Mouse (Mus musculus) heart, embryonic 11.5 days (tissue): Measurements from ENCODE around the gene Skil. TPM values are rescaled to one million over a fixed set of nuclear protein-coding genes. Genes with fewer than 3 reads are reported as not detected.

Source experiments
- ATAC-seq: fragments of 200-750 bp; cut with Nextera tagmentation; replicated peaks from 2 replicates; pipeline ENCODE4 v1.8.0; 2017; ENCODE audit warnings: moderate library complexity; ENCODE audit not compliant: insufficient number of reproducible peaks, low FRiP score, low TSS enrichment
- H3K27ac ChIP-seq: fragments of 300-500 bp; sonication (generic); 2 replicates; pipeline ENCODE4 v1.5.1; 2014; ENCODE audit warnings: mild to moderate bottlenecking, low read depth, low read length
- H3K27me3 ChIP-seq: fragments of 300-500 bp; sonication (generic); 2 replicates; pipeline ENCODE4 v1.6.1; 2014; ENCODE audit warnings: mild to moderate bottlenecking, low read length, mixed read lengths; ENCODE audit not compliant: control insufficient read depth, insufficient read depth
- H3K36me3 ChIP-seq: fragments of 300-500 bp; sonication (generic); 2 replicates; pipeline ENCODE4 v1.6.1; 2014; ENCODE audit warnings: mild to moderate bottlenecking, low read length, moderate library complexity, mixed read lengths; ENCODE audit not compliant: control insufficient read depth, insufficient read depth
- H3K4me1 ChIP-seq: fragments of 300-500 bp; sonication (generic); 2 replicates; pipeline ENCODE4 v1.6.1; 2014; ENCODE audit warnings: low read length; ENCODE audit not compliant: control insufficient read depth, insufficient read depth
- H3K4me2 ChIP-seq: fragments of 300-500 bp; sonication (generic); 2 replicates; pipeline ENCODE4 v1.6.1; 2014; ENCODE audit warnings: mild to moderate bottlenecking, moderate library complexity
- H3K4me3 ChIP-seq: fragments of 300-500 bp; sonication (generic); 2 replicates; pipeline ENCODE4 v1.5.1; 2014; ENCODE audit warnings: low read depth, low read length
- H3K9ac ChIP-seq: fragments of 300-500 bp; sonication (generic); 2 replicates; pipeline ENCODE4 v1.6.1; 2014; ENCODE audit warnings: mild to moderate bottlenecking, low read depth, low read length, moderate library complexity
- H3K9me3 ChIP-seq: fragments of 300-500 bp; sonication (generic); replicated peaks from 2 replicates; pipeline ENCODE4 v1.6.1; 2016; ENCODE audit warnings: low read length; ENCODE audit not compliant: control insufficient read depth
- WGBS: fragments of 180-500 bp; shearing (Covaris S2); extraction: QIAGEN DNeasy Blood & Tissue Kit; methylation state at CpG from one replicate; pipeline ENCODE4 v1.1.7; 2014; ENCODE audit not compliant: insufficient replicate concordance; 5-methylcytosine and 5-hydroxymethylcytosine counted together
- polyA plus RNA-seq: library from polyadenylated mRNA; unstranded; fragments of >200 nt; fragmentation: Nextera tagmentation; extraction: Ambion mirVana; gene quantifications from 2 replicates; pipeline ENCODE4 v1.2.1, GENCODE M21; 2014

Gene Skil
- polyA plus RNA-seq, 1 experiment from 2014 or later: 32.4 TPM

GRCm38 (mm10) chr3:31077068-31077703 lies 17.7 kb upstream of the Skil start:
- no peak for ATAC-seq

DNA sequence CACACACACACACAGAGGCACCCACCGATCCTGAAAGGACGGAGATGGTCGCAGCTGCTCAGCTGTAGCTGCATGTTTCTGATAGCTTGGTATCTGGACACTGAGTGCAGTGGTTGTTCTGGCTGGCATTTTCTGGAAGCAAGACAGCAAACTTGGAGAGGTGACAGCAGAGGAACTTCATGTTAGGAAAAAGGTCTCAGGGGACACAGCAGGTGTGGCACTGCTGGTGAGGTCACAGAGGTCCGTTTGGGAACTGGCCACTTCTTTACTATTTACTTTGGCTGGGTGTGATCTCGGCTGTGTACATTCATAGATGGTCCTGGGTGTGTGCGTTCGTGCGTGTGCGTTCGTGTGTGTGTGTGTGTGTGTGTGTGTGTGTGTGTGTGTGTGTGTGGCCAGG lies 15.4 kb upstream of the Skil start:
- ATAC-seq: no peak

More at GRCm38 (mm10) chr3:31077068-31077703, 17.7 kb upstream of the Skil start:
- Histone ChIP-seq H3K36me3 (no peaks in the 10 kb centered on the region), H3K9ac (no peak overlapping the region), H3K9me3 (no peaks in the 10 kb centered on the region), H3K4me2 (no peak overlapping the region), H3K27ac (no peak overlapping the region), H3K27me3 (no peaks in the 10 kb centered on the region), H3K4me1 (no peaks in the 10 kb centered on the region), H3K4me3 (no peak overlapping the region)
- WGBS: 78% methylated on average over 6 of the region's 6 CpGs

DNA sequence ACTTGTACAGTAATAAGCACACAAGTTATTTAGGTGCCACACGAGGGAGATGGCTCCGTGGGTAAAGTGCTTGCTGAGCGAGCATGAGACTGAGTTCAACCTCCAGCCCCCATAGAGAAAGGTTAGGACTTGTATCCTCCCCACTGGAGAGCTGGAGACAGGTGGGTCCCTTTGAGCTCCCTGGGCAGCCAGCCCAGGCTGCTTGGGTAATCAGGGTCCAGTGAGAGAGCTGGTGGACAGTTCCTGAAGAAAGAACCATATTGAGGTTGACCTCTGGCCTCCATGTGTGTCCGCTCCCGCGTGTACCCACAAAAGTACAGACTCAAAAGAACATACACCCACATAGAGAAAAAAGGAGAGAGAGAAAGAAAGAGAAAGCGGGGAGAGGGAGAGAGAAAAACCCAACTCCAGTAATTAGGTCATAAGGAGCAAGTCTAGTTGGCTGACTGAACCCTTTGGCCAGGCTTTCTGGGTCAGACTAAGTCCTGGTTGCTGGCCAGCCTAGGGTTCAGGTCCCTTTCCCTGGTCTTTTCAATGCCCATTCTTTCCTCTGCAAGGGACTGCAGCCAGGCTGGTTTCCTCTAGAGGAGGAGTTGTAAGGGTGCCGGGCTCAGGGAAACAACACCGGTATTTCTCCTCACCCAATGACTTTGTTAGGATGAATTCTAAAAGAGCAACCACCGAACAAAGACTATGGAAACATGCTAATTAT lies 13.9 kb upstream of the Skil start:
- Histone ChIP-seq H3K9ac (no peak overlapping the region), H3K36me3 (no peaks in the 10 kb centered on the region), H3K4me2 (no peak overlapping the region), H3K27ac (no peak overlapping the region), H3K9me3 (no peaks in the 10 kb centered on the region), H3K4me1 (peaks cover 6% of the 10 kb centered on the region; the same call in 1 of the 2 replicates), H3K4me3 (no peak overlapping the region), H3K27me3 (no peaks in the 10 kb centered on the region)
- 85% methylated on average over 10 of the region's 10 CpGs for WGBS
- no peak for ATAC-seq

More for the DNA sequence above, 15.4 kb upstream of the Skil start:
- Histone ChIP-seq H3K4me1 (peaks cover 6% of the 10 kb centered on the region; the same call in 1 of the 2 replicates), H3K27me3 (no peaks in the 10 kb centered on the region), H3K9ac (no peak overlapping the region), H3K4me3 (no peak overlapping the region), H3K4me2 (no peak overlapping the region), H3K36me3 (no peaks in the 10 kb centered on the region), H3K9me3 (no peaks in the 10 kb centered on the region), H3K27ac (no peak overlapping the region)
- WGBS: 67% methylated on average over 10 of the region's 10 CpGs

GRCm38 (mm10) chr3:31082838-31083506 lies 11.9 kb upstream of the Skil start:
- 81% methylated on average over 12 of the region's 13 CpGs for WGBS
- H3K4me2 ChIP-seq: no peak overlapping the region
- no peak overlapping the region for H3K27ac ChIP-seq
- ATAC-seq: no peak
- H3K4me1 ChIP-seq: peaks cover 6% of the 10 kb centered on the region; the same call in 1 of the 2 replicates
- no peaks in the 10 kb centered on the region for H3K27me3 ChIP-seq
- H3K9me3 ChIP-seq: no peaks in the 10 kb centered on the region
- H3K4me3 ChIP-seq: no peak overlapping the region
- no peak overlapping the region for H3K9ac ChIP-seq
- H3K36me3 ChIP-seq: no peaks in the 10 kb centered on the region

DNA sequence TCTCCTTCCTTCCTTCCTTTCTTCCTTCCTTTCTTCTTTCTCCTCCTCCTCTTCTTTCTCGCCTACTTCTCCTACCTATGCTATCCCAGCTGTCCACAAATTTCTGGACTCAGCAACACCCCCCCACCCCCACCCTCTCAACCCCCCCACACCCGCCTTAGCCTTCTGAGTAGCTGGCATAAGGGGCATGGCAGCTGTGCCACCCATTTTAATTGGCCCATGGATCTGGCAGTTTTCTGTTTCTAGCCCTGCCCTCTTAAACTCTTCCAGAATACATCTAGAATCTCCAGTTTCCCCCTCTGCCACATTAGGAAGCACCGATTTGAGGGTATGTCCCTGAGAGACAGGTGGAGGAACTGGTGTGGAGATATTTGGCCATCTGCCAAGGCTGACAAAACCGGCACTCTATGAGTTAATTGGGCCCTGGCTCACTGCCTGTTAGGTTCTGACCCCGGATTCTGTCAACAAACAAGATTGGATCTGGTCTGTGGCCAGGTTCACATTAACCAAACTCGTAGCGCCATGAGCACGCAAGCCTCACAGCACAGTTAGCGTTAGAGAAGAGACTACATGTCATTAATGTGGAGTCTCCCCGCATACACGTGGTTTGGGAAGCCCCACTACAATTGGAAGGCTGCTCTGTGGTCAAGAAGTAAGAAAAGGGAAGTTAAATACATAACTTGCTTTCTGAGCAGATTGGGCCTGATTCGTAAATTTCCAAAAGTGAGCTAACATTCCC lies 11.2 kb upstream of the Skil start:
- H3K27ac ChIP-seq: no peak overlapping the region
- H3K4me1 ChIP-seq: peaks cover 6% of the 10 kb centered on the region; the same call in 1 of the 2 replicates
- 56% methylated on average over 12 of the region's 12 CpGs for WGBS
- no peak for ATAC-seq
- H3K9me3 ChIP-seq: no peaks in the 10 kb centered on the region
- H3K27me3 ChIP-seq: no peaks in the 10 kb centered on the region
- H3K4me3 ChIP-seq: no peak overlapping the region
- H3K36me3 ChIP-seq: no peaks in the 10 kb centered on the region
- H3K4me2 ChIP-seq: no peak overlapping the region
- H3K9ac ChIP-seq: no peak overlapping the region

- Histone ChIP-seq H3K4me1 (peaks cover 6% of the 10 kb centered on the region), H3K36me3 (no peaks in the 10 kb centered on the region), H3K9me3 (no peaks in the 10 kb centered on the region), H3K27me3 (no peaks in the 10 kb centered on the region; the same call in 1 of the 2 replicates), H3K4me3 (no peak overlapping the region), H3K27ac (no peak overlapping the region), H3K4me2 (no peak overlapping the region), H3K9ac (no peak overlapping the region)
- 81% methylated on average over 3 of the region's 3 CpGs for WGBS
- no peak for ATAC-seq
These were observed 9.9 kb upstream of the Skil start for GRCm38 (mm10) chr3:31085000-31085399.

- ATAC-seq: no peak
- Histone ChIP-seq H3K27ac (no peak overlapping the region), H3K27me3 (no peaks in the 10 kb centered on the region; the same call in 1 of the 2 replicates), H3K4me1 (peaks cover 3% of the 10 kb centered on the region), H3K4me3 (no peak overlapping the region), H3K36me3 (no peaks in the 10 kb centered on the region), H3K4me2 (no peak overlapping the region), H3K9me3 (no peaks in the 10 kb centered on the region), H3K9ac (no peak overlapping the region)
- 41% methylated on average over 10 of the region's 10 CpGs for WGBS
These were observed 5.8 kb upstream of the Skil start for GRCm38 (mm10) chr3:31088789-31089775.
